ENCODE assay signal across 19 mouse cellular contexts in genomic region chr19:5825901-5826730, GRCm38 (mm10). TPM values are rescaled to one million over a fixed set of nuclear protein-coding genes. Genes with fewer than 3 reads are reported as not detected.
DNase-seq lines count a peak whose midpoint lies in the region; ATAC-seq and TF ChIP-seq lines count a peak whose summit lies in the region.
"Had no signal": no experiment of that assay in that cellular context is flagged by ENCODE, and none has a peak within 500 bp of the region (broad histone marks: within the 10 kb centered on the region; RNA-seq: fewer than 3 reads in every experiment).

No protein-coding gene starts in this region.

- H3K27ac ChIP-seq in gastrocnemius, adult 2 months, result peak overlapping the region; percentile 98
- H3K27ac ChIP-seq in heart, embryonic 16.5 days (ENCODE audit: low read length), result peak overlapping the region; percentile 91
- peak overlapping the region; percentile 89; the same call in 1 of the 2 replicates for H3K27ac ChIP-seq in lung, embryonic 16.5 days (ENCODE audit: low read length)
- H3K27ac ChIP-seq: embryonic facial prominence, embryonic 15.5 days; hindbrain, embryonic 14.5 days; midbrain, embryonic 10.5 days had no signal

- no peak for ATAC-seq in heart, embryonic 16.5 days (replicated peaks; ENCODE audit: extremely low read depth, insufficient read depth, low FRiP score)
- ATAC-seq in lung, embryonic 16.5 days (ENCODE audit: low read depth), result no peak
- no peak for ATAC-seq in erythroblast, adult 5-6 weeks (replicated peaks; ENCODE audit: low FRiP score, poor library complexity, severe bottlenecking)
- ATAC-seq: lung, postnatal 0 days had no signal

- H3K4me2 ChIP-seq in heart, embryonic 16.5 days (ENCODE audit: low read depth, low read length), result no peak overlapping the region
- no peak overlapping the region for H3K4me2 ChIP-seq in lung, embryonic 16.5 days (ENCODE audit: low read depth, low read length)
- H3K4me2 ChIP-seq: embryonic facial prominence, embryonic 15.5 days; hindbrain, embryonic 14.5 days; liver, embryonic 13.5 days; stomach, embryonic 15.5 days had no signal

- WGBS in heart, embryonic 16.5 days, result 88% methylated on average over 5 of the region's 5 CpGs
- WGBS in lung, embryonic 16.5 days, result 85% methylated on average over 5 of the region's 5 CpGs

- peak overlapping the region; percentile 38; the same call in 1 of the 2 replicates for H3K4me3 ChIP-seq in gastrocnemius, adult 2 months
- no peak overlapping the region for H3K4me3 ChIP-seq in heart, embryonic 16.5 days (ENCODE audit: low read length)
- H3K4me3 ChIP-seq in lung, embryonic 16.5 days (ENCODE audit: low read length), result no peak overlapping the region
- H3K4me3 ChIP-seq: embryonic facial prominence, embryonic 15.5 days; liver, embryonic 13.5 days; midbrain, embryonic 10.5 days; stomach, embryonic 15.5 days had no signal

- no peaks in the 10 kb centered on the region for H3K9me3 ChIP-seq in heart, embryonic 16.5 days (replicated peaks; ENCODE audit: control insufficient read depth, low read length)
- no peaks in the 10 kb centered on the region for H3K9me3 ChIP-seq in lung, embryonic 16.5 days (ENCODE audit: control insufficient read depth, low read length)
- H3K9me3 ChIP-seq: embryonic facial prominence, embryonic 15.5 days; G1E; liver, embryonic 13.5 days; midbrain, embryonic 10.5 days; stomach, embryonic 15.5 days had no signal

- peaks cover 50% of the 10 kb centered on the region for H3K4me1 ChIP-seq in heart, embryonic 16.5 days (ENCODE audit: control insufficient read depth, insufficient read depth, low read length)
- H3K4me1 ChIP-seq in lung, embryonic 16.5 days (replicated peaks; ENCODE audit: control insufficient read depth, insufficient read depth, low read length), result peaks cover 47% of the 10 kb centered on the region

- no peaks in the 10 kb centered on the region for H3K36me3 ChIP-seq in heart, embryonic 16.5 days (ENCODE audit: control insufficient read depth, insufficient read depth)
- no peaks in the 10 kb centered on the region for H3K36me3 ChIP-seq in lung, embryonic 16.5 days (ENCODE audit: control insufficient read depth, insufficient read depth, low read length)
- H3K36me3 ChIP-seq: embryonic facial prominence, embryonic 15.5 days; midbrain, embryonic 10.5 days; stomach, embryonic 15.5 days had no signal

- H3K27me3 ChIP-seq in heart, embryonic 16.5 days (ENCODE audit: control insufficient read depth, insufficient read depth, low read length), result no peaks in the 10 kb centered on the region
- no peaks in the 10 kb centered on the region for H3K27me3 ChIP-seq in lung, embryonic 16.5 days (ENCODE audit: control insufficient read depth, insufficient read depth, low read depth, low read length)
- H3K27me3 ChIP-seq: embryonic facial prominence, embryonic 15.5 days; liver, embryonic 13.5 days; stomach, embryonic 15.5 days had no signal

- no peak overlapping the region for H3K9ac ChIP-seq in heart, embryonic 16.5 days (ENCODE audit: low read length)
- no peak overlapping the region for H3K9ac ChIP-seq in lung, embryonic 16.5 days (ENCODE audit: low read length)
- H3K9ac ChIP-seq: embryonic facial prominence, embryonic 15.5 days; hindbrain, embryonic 14.5 days; liver, embryonic 13.5 days; stomach, embryonic 15.5 days had no signal

- DNase-seq in gastrocnemius, adult 2 months, result peak; percentile 32
- no peak for DNase-seq in gastrocnemius, postnatal 14 days
- DNase-seq in heart, postnatal 25 days (ENCODE audit: low spot score), result no peak
- DNase-seq in lung, postnatal 36 days, result no peak
- no peak for DNase-seq in thymus, postnatal 14 days
- DNase-seq: adrenal gland, postnatal 14 days; cerebellum, adult 11-12 months; cerebellum, postnatal 36 days; liver, embryonic 13.5 days; retina, postnatal 1 day had no signal

- intact Hi-C loops in gastrocnemius, adult 2 months (cut with DNase I), result no loop called here
- intact Hi-C loops in gastrocnemius, postnatal 14 days (cut with DNase I; ENCODE audit: low total_unique reads), result no loop called here
- intact Hi-C loops in heart, postnatal 25 days (cut with DNase I), result loop anchor here (2.0 kb wide), 1 partner anchor 15 kb away; no protein-coding TSS in a partner anchor

- TF ChIP-seq CTCF in gastrocnemius, adult 2 months (IDR thresholded peaks at IDR 0.05), result no peak

RNA-seq across cellular contexts. Expression of gene Frmd8, which starts 49.0 kb away (rescaled TPM):
- total RNA-seq in gastrocnemius, adult 2 months (2021), result 1 to 10 TPM; 3.4 to 4.0 TPM
- 1 to 10 TPM; 7.1 to 7.7 TPM for total RNA-seq in gastrocnemius, postnatal 14 days (2021)
- 33.6 and 34.8 TPM in 2 replicates for polyA plus RNA-seq in heart, embryonic 16.5 days (2015; fragmentation: Nextera tagmentation; extraction: Ambion mirVana)
- total RNA-seq in heart, postnatal 25 days (2021), result 10 to 100 TPM in 1 of 2 experiments, 1 to 10 TPM in 1; 8.9 to 11.1 TPM
- 56.4 and 61.1 TPM in 2 replicates for polyA plus RNA-seq in lung, embryonic 16.5 days (2015; fragmentation: Nextera tagmentation; extraction: Ambion mirVana)
- 5.4 and 6.0 TPM in 2 replicates for total RNA-seq in erythroblast, adult 5-6 weeks (2015; ENCODE audit: low replicate concordance)
- total RNA-seq in erythroblast, adult 5-6 weeks (2017; ENCODE audit: low replicate concordance), result 4.2 and 6.8 TPM in 2 replicates

RNA-seq across cellular contexts. Expression of gene Slc25a45, which starts 51.5 kb away (rescaled TPM):
- total RNA-seq in gastrocnemius, adult 2 months (2021), result under 1 TPM; 0.79 to 0.84 TPM
- total RNA-seq in gastrocnemius, postnatal 14 days (2021), result 1 to 10 TPM; 2.1 to 2.3 TPM
- 4.6 and 5.0 TPM in 2 replicates for polyA plus RNA-seq in heart, embryonic 16.5 days (2015; fragmentation: Nextera tagmentation; extraction: Ambion mirVana)
- total RNA-seq in heart, postnatal 25 days (2021), result 1 to 10 TPM; 3.5 to 4.1 TPM
- polyA plus RNA-seq in lung, embryonic 16.5 days (2015; fragmentation: Nextera tagmentation; extraction: Ambion mirVana), result 5.7 and 6.2 TPM in 2 replicates
- total RNA-seq in erythroblast, adult 5-6 weeks (2015; ENCODE audit: low replicate concordance), result 14.0 and 14.6 TPM in 2 replicates
- 10.0 and 11.3 TPM in 2 replicates for total RNA-seq in erythroblast, adult 5-6 weeks (2017; ENCODE audit: low replicate concordance)

RNA-seq across cellular contexts. Expression of gene Scyl1, which starts 54.9 kb away (rescaled TPM):
- 10 to 100 TPM; 71.2 to 78.6 TPM for total RNA-seq in gastrocnemius, adult 2 months (2021)
- total RNA-seq in gastrocnemius, postnatal 14 days (2021), result 10 to 100 TPM; 56.8 to 64.9 TPM
- polyA plus RNA-seq in heart, embryonic 16.5 days (2015; fragmentation: Nextera tagmentation; extraction: Ambion mirVana), result 62.1 and 66.6 TPM in 2 replicates
- 10 to 100 TPM; 63.5 to 64.1 TPM for total RNA-seq in heart, postnatal 25 days (2021)
- polyA plus RNA-seq in lung, embryonic 16.5 days (2015; fragmentation: Nextera tagmentation; extraction: Ambion mirVana), result 76.3 and 83.2 TPM in 2 replicates
- 8.2 and 12.9 TPM in 2 replicates for total RNA-seq in erythroblast, adult 5-6 weeks (2015; ENCODE audit: low replicate concordance)
- total RNA-seq in erythroblast, adult 5-6 weeks (2017; ENCODE audit: low replicate concordance), result 9.1 and 11.9 TPM in 2 replicates

Comparison
In these comparisons a context has a peak if more than half of its experiments do, and no peak if none do; other contexts are left out.
1. RNA of gene Scyl1, which starts 54.9 kb away (total RNA-seq): 71.2 to 78.6 TPM in gastrocnemius, adult 2 months, 56.8 to 64.9 TPM in gastrocnemius, postnatal 14 days and 63.5 to 64.1 TPM in heart, postnatal 25 days; 8.2 to 12.9 TPM in erythroblast, adult 5-6 weeks; every median in the first group is over 4 times any median in the second.
2. Peak in every context shown above with its lines, with median percentiles within 50 percentile points of each other: H3K27ac ChIP-seq.